Mouse (Mus musculus) left cerebral cortex, adult 2 months (tissue): ENCODE results near the gene Kat6b. TPM values are rescaled to one million over a fixed set of nuclear protein-coding genes. Genes with fewer than 3 reads are reported as not detected.
A peak's percentile ranks its signal among the peaks of the same experiment; 100 is the strongest.

Experiments
- DNase-seq, 2 experiments: peaks; one replicate each; pipeline ENCODE4 v3.0.0; 2021 to 2022; ENCODE audit warnings: low spot score in 2 of 2, mixed read lengths in 1 of 2; ENCODE audit errors: extremely low spot score in 1 of 2
- H3K27ac ChIP-seq: fragments of 200-600 bp; 2 replicates; pipeline ENCODE4 v1.8.1; 2022
- H3K4me3 ChIP-seq: fragments of 200-600 bp; 2 replicates; pipeline ENCODE4 v1.8.1; 2022
- CTCF ChIP-seq: fragments of 200-600 bp; IDR thresholded peaks from 2 replicates; pipeline ENCODE4 v1.8.1; 2022; ENCODE audit warnings: antibody characterized with exemption, mild to moderate bottlenecking, moderate library complexity
- intact Hi-C: fragments of 180-260 bp; cut with DNase I; formaldehyde crosslinking; loops from one replicate; pipeline ENCODE4 v1.15.1; 2025
- total RNA-seq, 2 experiments: library from RNA; stranded (reverse); gene quantifications; 2 replicates each; pipeline ENCODE4 v1.2.3; 2021

The Kat6b gene
- total RNA-seq, 2 experiments from 2014 or later: 117 to 118 TPM

DNA sequence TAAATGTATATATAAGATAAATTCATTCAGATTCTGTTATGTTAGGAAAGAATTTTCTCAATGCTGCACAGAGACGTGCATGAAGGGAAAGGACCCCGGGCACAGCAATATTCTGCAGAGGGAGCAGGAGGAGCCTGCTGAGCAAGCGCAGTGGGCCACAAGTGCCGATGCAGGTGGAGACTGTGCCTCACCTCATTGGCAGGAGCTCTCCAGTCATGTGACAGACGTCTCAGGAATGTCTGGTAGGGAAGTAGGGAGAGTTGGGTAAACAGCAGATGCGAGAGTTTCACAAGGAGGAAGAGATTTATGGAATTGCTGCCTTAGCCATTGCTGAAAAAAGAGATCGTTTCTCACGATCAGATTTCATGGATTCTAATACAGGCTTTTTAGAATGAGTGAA is 71.7 kb downstream of the Kat6b start:
- intact Hi-C loops: no loop called here
- no peak for DNase-seq
- Histone ChIP-seq H3K27ac (peak overlapping the region; percentile 30), H3K4me3 (no peak overlapping the region)
- no peak for TF ChIP-seq CTCF

DNA sequence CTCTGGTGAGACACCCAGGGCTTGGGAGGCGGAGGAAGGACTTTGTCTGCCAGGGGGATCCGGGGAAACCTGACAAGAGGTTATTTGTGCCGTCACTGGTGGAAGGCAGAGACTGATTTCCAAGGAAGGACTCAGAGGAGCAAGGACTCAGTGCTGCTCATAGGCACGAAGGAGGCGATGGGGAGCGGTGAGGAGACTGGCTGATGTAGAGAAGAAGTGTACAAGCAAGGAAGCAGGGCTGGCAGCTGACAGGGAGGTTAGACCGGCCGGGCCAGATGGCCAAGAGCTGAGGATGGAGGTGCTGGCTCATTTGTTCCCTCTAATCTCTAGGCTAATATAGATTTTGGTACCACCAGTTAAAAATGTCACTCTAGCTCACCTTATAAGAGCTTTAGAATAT is 72.8 kb downstream of the Kat6b start:
- no peak for TF ChIP-seq CTCF
- no peak overlapping the region for H3K4me3 ChIP-seq
- intact Hi-C loops: no loop called here
- no peak for DNase-seq
- H3K27ac ChIP-seq: peak overlapping the region; percentile 30

DNA sequence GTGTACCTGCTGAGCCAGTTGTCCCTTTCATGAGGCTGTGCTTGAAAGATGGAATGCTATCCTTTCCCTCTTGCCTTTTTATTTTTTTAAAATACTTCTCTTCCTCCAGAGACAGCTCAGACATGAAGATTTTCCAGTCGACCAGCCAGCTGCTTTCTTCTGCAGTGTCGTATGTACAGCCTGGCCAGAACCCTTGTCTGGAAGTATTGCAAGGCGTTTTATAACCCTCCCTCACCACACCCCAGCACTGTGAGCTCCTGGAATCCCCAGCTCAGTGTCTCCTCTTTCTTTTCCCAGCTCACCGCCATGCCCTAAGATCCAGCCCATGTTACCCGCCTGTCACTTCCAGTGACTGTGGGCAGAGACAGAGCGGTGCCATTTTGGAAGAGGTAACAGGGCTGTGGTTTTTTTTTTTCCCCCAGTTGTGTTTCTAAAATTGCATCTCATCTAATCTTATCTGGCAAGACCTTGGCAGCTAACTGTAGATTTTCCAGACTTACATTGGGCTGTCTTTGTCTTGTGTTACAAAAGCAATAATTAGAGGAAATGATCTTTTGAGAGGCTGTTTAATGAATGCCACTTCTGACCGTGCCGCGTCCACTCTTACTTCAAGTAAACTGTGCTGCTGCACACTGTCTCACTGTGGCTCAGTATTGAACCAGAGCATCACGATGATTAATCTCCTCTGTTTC is 77.4 kb downstream of the Kat6b start:
- no peak for TF ChIP-seq CTCF
- DNase-seq: no peak
- Histone ChIP-seq H3K27ac (peak overlapping the region; percentile 21; the same call in 1 of the 2 replicates), H3K4me3 (no peak overlapping the region)
- intact Hi-C loops: no loop called here

DNA sequence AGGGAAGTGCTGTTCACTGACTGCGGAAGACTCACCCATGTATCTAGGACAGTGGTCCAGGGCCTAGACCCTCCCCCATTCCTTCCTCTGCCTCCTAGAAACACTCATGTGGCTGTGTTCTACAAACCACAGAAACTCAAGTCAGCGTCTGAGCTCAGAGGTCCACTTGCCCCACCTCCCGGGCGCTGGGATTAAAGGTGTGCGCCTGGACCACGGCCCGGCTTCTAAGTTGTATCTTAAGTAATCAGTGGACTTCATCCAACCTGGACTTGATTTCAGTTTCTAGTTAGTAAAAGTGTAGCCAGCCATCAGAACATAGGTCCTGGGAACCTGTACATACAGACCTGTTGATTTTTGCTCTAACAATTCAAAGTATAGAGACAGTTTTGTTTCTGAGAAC is 78.2 kb downstream of the Kat6b start:
- no peak for DNase-seq
- Histone ChIP-seq H3K4me3 (no peak overlapping the region), H3K27ac (no peak overlapping the region)
- intact Hi-C loops: no loop called here
- TF ChIP-seq CTCF: no peak

DNA sequence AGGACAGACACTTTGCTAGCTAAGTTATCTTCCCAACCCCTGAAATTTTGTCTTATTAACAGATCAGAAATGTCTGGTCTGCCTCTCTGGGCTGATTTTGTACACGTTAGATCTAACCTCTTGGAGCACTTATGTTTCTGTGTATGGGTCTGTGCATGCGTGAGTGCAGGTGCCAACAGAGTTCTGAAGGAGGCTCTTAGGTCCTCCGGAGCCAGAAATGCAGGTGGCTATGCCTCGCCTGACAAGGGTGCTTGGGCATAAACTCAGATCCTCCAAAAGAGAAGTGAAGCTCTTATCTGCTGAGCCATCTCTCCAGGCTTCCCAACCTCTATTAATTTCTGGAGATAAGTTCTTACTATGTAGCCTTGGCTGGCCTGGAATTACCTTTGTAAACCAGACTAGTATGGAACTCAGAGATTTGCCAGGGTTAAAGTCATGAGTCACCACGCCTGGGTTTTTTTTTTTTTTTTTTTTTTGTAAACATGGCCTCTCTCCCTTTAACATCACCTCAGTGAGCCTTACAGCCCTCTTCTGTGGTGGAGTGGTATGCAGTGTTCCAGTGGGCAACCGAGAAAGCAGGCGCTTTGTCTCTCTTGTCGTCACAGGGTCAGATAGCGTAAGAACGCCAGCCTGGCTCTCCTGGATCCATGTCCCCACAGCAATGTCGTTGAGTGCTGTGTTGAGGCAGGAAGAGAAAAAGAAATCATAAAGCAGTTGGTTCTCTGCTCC is 79.4 kb downstream of the Kat6b start:
- no peak for DNase-seq
- intact Hi-C loops: no loop called here
- TF ChIP-seq CTCF: no peak
- H3K27ac ChIP-seq: no peak overlapping the region
- no peak overlapping the region for H3K4me3 ChIP-seq

DNA sequence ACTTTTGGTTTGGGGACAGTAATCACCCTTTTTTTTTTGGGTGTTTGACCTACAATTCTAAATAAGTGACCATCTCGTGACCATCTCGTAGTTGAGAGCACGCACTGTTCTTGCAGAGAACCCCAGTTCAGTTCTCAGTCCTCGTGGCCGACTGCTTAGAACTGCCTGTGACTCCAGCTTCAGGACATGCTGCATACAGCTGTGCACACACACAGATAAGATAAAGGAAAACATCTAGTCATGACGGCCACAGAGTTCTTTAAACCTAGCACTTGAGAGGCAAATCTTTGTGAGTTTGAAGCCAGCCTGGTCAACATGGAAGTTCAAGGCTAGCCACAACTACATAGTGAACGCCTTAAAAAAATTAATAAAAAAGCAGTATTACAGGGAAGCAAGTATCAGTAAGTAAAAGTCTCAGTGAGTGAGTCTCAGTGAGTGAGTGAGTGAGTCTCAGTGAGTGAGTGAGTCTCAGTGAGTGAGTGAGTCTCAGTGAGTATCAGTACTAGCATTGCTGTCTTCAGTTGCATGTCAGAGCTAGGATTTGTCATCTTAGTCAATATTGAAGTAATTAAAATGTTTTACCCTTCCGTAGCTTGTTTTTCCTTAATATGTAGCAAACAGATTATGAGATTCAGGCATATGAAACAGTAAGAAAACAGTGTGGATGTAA is 80.3 kb downstream of the Kat6b start:
- intact Hi-C loops: no loop called here
- H3K4me3 ChIP-seq: no peak overlapping the region
- no peak for TF ChIP-seq CTCF
- no peak for DNase-seq
- H3K27ac ChIP-seq: no peak overlapping the region

DNA sequence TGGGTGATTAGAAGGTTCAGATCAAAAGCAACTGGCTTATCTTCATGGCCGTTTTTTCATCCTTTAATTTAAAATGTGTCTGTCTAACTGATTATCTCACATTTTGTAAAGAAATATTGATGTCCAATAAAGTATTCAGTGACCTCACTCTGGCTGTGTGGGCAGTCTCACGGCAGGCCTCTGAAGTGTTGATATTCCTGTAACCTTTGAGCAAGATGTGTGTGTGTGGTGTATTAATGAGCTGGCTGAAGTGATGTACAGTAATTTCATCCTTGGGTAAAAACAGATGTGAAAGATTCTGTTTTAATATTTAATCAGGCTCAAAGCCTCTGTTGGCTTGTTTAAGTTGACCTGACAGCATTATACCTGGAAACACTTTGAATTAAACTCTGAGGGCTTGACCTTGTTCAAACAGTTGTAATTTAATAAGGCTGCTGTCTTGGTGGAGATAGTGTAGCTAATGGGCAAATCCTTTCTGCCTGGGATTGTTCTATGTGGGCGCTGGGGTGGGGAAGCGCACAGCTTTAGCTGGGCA is 82.4 kb downstream of the Kat6b start:
- no peak for DNase-seq
- no peak for TF ChIP-seq CTCF
- intact Hi-C loops: no loop called here
- no peak overlapping the region for H3K27ac ChIP-seq
- no peak overlapping the region for H3K4me3 ChIP-seq

DNA sequence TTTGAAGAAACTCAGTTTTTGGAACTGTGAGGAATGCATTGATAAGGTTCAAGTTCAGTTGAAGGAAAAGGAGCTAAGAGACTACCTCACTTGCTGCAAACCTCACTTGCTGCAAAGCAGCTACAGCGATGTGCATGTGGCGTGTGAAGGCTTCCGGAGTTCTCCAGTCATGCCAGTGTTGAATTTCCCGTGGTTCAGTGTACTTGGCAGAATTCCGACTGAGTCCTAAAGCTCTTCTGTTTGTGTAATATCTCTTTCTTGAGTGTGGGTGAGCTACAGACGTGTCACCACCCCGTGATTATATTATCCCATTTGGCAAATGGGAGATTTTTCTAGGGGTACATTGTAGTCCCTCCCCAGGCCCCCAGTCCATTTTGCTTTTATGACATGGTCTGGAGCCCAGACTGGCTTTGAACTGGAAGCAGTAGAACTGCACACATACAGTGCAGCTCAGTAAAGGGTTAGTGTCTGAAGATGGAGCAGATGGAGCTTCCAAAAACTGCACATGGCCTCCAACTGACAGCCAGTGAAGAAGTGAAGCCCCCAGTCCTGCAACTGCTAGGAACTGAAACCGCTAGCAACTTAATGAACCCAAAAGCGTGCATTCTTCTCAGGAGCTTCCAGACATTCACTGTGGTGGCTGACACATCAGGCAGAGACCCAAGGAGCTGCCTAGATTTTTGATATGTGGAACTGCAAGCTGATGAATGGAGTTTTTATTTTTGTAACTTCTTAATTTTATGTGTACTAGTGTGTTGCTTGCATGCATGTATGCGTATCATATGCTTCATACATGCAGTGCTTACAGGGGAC is 84.5 kb downstream of the Kat6b start:
- intact Hi-C loops: no loop called here
- H3K27ac ChIP-seq: no peak overlapping the region
- DNase-seq: no peak
- H3K4me3 ChIP-seq: no peak overlapping the region
- no peak for TF ChIP-seq CTCF

DNA sequence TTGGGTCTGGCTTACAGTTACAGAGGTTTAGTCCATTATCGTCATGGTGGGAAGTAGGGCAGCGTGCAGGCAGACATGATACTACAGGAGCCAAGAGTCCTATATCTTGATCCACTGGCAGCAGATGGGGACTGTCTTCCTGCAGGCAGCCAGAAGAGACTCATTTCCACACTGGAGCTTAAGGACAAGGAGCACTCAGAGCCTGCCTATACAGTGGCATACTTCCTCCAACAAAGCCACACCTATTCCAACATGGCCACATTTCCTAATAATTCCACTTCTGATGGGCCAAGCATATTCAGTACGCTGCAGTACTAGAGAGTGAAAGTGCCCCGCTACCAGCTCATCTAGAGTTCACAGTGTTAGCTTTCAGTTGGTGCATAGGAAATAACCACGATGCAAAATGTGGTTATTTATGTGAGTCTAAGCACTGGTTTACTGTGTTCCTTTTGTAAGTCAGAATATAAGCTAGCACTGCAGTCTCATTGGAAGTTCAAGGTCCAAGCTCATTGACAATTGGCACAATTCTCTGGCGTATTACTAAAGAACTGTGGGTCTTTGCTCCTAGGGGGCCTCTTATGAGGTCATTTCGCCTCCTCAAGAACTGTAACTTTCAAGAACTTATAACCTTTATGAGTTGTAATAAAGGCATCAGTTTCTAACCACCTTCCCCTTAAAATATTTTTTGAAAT is 86.2 kb downstream of the Kat6b start:
- no peak for TF ChIP-seq CTCF
- Histone ChIP-seq H3K27ac (no peak overlapping the region), H3K4me3 (no peak overlapping the region)
- intact Hi-C loops: no loop called here
- no peak for DNase-seq

DNA sequence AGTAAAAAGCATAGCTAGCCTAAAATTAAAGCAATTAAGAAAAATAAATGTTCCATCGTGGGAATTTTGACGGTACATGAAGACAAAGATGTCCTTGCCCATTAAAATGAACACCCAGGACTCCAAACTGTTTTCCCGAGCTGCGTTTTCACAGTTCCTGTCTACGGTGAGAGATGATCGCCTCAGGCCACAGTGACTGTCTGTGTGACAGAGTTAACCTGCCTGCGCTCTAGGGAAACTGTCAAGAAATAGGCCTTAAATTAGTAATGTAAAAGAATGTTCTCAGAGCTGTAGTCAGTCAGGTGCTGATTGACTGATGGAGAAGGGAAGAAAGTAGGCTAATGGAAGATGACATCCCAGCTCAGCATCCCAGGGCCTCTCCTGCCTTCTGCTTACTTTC is 87.6 kb downstream of the Kat6b start:
- no peak for TF ChIP-seq CTCF
- no peak for DNase-seq
- intact Hi-C loops: no loop called here
- no peak overlapping the region for H3K27ac ChIP-seq
- no peak overlapping the region for H3K4me3 ChIP-seq

DNA sequence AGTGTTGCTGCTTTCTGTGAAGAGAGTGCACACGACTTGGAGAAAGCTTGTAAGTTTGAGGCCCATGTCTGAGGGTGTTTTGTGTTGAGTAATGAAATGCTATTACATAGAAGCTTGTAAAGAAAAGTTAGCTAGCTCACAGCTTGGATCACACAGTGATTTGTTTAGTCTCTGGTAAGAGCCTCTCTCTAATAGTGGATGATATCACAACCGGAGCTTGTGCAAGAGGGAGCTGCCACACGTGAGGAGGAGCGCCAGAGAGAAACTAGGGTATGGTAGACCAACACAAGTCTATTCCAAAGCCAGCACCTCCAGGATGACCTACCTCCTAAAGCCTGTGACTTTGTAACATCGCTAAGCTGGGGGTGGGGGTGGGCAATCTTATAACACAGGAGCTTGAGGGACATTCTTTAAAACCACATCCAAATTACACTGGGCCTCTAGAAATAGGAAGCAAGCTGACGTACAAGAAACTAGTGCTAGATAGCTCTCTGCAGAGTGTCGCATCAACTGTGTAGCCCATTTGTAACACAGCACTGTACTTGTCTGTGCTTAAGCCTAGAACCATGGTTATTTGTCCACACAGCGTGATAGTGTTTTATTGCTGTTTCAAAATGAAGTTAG is 93.6 kb downstream of the Kat6b start:
- TF ChIP-seq CTCF: no peak
- Histone ChIP-seq H3K27ac (no peak overlapping the region), H3K4me3 (no peak overlapping the region)
- intact Hi-C loops: no loop called here
- DNase-seq: no peak
